Mouse (Mus musculus): ENCODE measurements at regions not wholly inside any gene's neighbourhood (a gene's known extent, or its start where the extent isn't known, plus 50 kb on each side); places are given as distances from the start of the nearest gene placed in this dataset.
A peak's percentile ranks its signal among the peaks of the same experiment; 100 is the strongest.

- no peak for DNase-seq (ENCODE audit: low spot score)
Observed at GRCm38 (mm10) chr3:121618561-121618960, 52.0 kb upstream of the 4930432M17Rik start.

- DNase-seq (ENCODE audit: low spot score) = no peak
Observed at GRCm38 (mm10) chr3:121618161-121618560, 52.4 kb upstream of the 4930432M17Rik start.

GRCm38 (mm10) chr3:121617351-121617750, 53.2 kb upstream of the 4930432M17Rik start:
- no peak for DNase-seq (ENCODE audit: low spot score)

DNA sequence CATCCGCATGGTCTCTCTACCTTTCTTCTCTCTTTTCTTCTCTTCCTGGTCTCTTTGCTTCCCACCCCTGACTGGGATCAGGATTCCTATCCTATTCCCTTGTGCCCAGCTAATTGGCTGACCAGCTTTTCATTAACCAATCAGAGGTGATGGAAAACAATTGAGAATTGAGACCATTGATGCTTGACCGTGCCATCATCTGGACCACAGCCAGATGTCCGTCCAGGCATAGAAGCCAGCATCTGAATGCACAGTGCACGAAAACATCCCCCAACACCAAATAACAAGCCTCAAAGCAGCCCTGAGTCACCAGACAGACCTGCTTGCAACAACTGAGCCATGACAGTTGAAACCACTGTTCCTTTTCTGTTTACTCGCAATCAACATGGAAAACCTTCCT, 54.5 kb upstream of the 4930432M17Rik start:
- no peak for DNase-seq (ENCODE audit: low spot score)

DNA sequence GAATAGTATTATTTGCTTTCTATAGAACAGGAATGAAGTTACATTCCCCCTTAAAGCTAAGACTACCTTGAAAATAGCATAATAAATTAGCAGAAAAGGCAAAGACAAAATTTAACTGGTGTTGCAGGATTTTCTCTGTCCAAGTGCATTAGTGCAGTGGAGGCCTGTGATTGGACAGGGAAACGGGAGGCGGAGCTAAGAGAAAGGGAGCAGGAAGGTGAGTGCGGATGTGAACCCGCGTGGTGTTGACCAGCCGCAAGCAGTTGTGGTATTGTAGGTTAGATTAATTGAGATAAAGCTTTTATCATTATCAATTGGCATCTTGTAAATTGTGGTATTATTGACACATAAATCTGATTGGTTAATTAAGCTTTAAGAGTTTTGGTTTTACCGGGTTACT, 55.8 kb upstream of the 4930432M17Rik start:
- DNase-seq (ENCODE audit: low spot score) = no peak

DNA sequence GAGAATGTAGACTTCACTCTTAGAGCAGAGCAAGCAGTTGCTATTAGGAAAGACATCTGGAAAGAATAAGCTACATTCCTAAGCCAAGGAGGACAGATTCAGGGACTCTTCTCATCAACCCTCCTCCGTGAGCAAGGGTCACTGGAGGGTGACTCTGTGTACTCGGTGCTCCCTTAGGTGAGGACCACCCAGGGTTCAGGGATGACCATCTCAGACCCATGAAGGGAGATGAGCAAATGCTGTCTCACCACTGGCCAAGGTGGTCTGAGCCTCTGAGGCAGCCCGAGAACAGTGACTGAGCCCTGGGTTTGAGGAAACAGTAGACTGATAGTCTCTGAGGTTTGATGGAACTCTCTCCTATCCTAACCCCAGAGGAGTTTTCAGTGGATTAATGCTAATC, 57.3 kb upstream of the 4930432M17Rik start:
- no peak for DNase-seq (ENCODE audit: low spot score)

DNA sequence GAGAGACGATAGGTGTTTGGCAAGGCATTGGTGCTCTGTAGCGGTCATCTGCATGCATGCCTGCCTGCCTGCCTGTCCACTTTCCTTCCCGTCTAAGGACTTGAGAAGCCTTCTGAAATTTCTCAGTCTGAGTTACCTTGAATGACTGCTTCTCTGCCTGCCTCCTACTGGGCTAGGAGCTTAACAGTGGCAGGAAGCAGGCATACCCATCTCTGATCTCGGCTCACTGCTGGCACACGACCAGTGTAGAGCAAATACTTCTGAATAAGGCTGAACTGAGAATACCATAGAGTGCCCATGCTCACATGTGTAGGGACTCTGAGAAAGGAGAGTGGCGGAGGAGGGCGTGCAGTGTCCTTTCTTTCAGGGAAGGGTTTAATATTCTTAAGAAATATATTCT, 60.7 kb upstream of the 4930432M17Rik start:
- DNase-seq (ENCODE audit: low spot score) = no peak

GRCm38 (mm10) chr3:121609090-121609489, 61.5 kb upstream of the 4930432M17Rik start:
- peak; percentile 22 for DNase-seq (ENCODE audit: low spot score)

DNA sequence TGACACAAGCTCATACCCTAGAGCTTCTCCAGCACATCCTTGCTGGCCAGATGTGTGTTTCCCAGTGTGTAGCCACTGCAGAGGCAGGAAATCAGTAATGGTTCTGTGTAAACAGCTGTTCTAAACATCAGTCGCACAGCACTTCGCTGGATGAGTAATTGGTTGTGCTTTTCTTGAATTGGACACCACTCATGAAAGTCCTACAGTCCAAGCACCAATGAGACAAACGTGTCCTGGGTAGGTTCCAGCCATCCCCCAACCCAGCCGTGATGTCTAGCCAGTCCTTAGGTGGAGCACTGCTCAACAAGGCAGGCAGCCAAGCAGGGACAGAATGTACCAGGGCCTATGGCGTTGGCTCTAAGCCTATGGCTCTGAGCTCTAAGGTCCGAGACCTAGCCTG, 65.8 kb upstream of the 4930432M17Rik start:
- peak; percentile 22 for DNase-seq (ENCODE audit: low spot score)

GRCm38 (mm10) chr3:121604081-121604480, 66.5 kb upstream of the 4930432M17Rik start:
- no peak for DNase-seq (ENCODE audit: low spot score)

GRCm38 (mm10) chr3:121602826-121603370, 67.7 kb upstream of the 4930432M17Rik start:
- no peak for DNase-seq (ENCODE audit: low spot score)

GRCm38 (mm10) chr3:121602082-121602561, 68.4 kb upstream of the 4930432M17Rik start:
- peak; percentile 58 for DNase-seq (ENCODE audit: low spot score)

- no peak for DNase-seq (ENCODE audit: low spot score)
Observed at GRCm38 (mm10) chr3:121600841-121601240, 68.6 kb upstream of the Slc44a3 start.

DNA sequence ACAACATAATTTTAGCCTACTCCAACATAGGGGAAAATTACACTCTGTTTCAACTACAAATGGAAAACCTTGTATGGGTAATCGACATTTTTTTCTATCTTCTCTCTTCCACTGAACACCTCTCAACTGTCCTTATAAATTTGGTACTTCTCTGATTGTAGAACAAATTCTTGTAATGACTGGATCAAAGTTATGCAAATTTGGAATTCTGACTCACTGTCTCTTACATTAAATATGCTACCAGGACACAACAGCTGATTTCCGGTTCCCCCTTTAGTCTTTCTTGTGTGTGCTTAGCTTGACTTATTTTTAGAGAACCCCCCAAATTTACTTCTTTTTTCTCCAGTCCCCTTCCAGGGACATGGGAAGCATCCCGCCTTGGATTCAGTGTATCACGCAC, 68.2 kb upstream of the Slc44a3 start:
- DNase-seq (ENCODE audit: low spot score) = no peak

- DNase-seq (ENCODE audit: low spot score) = no peak
Observed at GRCm38 (mm10) chr3:121597988-121598387, 65.8 kb upstream of the Slc44a3 start.

DNA sequence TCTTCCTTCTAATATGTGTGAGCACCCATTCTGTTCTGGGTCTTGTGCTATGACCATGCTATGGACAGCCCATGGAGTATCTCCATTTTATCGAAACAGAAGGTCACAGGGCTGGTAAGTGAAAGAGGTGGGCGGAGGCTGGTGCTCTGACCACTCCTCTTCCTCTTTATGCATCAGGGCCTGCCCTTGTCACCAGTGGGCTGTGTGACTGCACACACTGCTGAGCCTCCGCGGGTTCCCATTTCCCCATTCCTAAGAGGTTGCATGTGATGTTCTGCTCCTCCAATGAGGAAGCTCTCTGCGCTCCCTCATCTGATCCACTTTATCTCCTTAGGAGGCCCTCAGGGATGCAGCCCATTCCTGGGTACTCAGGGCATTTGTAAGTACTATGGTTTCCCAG, 65.0 kb upstream of the Slc44a3 start:
- no peak for DNase-seq (ENCODE audit: low spot score)

DNA sequence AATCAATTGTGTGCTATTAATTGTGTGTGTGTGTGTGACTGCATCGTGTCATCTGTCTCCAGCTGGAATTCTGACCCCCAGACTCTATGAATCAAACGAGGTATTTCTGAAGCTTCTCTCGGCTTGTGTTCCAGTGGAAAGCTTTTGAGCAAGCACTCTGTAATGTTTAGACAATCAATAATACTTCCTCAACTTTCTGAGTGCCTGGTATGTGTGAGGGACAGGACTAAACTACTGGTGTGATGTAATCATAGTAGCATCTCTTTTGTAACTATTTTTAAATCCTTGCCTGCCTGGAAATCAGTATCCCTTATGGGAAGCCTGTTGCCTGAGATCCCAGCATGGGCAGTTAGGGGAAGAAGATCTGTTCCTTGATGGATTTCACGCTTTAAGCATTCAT, 62.4 kb upstream of the Slc44a3 start:
- no peak for DNase-seq (ENCODE audit: low spot score)

GRCm38 (mm10) chr3:121593598-121594117, 61.5 kb upstream of the Slc44a3 start:
- no peak for DNase-seq (ENCODE audit: low spot score)

- DNase-seq (ENCODE audit: low spot score) = no peak
Observed at GRCm38 (mm10) chr3:121593143-121593542, 60.9 kb upstream of the Slc44a3 start.

DNA sequence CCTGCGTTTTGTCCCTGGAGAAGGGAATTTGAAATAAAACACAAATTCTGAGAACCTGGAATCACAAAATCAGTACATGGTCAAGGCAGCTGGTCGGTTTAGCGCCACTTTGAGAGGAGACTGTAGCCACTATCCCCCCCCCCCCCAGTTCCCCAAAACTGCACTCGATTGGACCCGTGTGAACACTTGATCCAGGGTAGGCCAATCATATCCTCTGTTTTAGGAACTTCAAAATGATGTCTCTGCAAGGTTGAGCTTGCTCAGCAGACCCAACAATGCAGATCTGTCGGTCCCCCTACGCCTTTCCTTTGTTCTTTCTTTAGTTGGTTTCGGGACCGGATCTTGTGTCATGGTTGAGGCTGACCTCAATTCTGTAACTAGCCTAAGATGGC, 57.3 kb upstream of the Slc44a3 start:
- no peak for DNase-seq (ENCODE audit: low spot score)

DNA sequence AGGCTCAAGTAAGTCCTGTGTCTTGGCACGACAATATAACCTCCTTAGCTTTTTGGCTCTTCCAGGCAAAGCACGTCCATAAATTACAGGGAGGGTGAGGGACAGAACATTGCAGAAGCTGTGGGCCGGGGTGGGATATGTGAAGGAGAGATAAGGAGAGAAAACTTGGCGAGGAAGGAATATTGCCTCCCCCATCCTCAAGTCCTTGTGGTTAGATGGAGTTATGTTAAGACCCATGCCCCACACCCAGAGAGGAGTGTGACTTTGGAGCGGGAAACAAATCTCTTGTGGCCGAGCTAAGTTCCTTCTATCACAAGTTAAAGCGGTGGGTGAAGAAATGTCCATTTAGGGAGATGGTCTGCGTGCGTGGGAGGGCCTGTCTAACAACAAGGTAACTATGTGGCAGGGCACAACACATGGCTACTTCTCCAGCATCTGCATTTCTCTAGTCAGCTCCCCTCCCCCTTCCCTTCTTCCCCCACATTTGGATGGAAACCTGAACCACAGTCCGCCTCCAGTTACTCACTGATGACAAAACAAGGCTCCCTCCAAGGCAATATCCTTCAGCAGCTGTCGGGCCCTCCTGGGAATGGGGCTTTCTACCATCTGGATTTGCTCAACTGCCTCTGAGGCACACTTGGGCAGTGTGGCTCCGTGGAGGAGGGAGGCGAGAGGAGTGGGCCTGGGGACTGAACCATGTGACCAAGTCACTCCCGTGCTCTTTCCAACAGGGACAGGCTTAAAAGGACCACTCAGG, 56.7 kb upstream of the Slc44a3 start:
- DNase-seq (ENCODE audit: low spot score) = peak; percentile 35

DNA sequence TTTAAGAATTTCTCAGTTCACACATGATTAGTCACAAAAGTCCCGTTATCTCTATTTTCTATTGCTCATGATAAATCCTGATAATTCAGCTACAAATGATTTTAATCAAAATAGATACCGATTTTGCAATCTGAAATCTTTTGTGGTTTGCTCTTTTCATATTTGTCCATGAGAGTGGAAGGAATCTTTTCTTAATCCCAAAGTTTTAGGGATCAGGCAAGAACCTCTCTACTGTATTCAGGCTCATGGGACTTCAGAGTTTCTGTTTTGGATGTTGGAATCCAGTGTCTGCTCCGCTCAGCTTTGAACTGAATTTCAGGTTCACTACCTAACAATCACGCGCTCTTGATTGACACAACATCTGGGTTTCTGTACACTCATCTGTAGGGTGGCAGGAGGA, 53.1 kb upstream of the Slc44a3 start:
- no peak for DNase-seq (ENCODE audit: low spot score)

DNA sequence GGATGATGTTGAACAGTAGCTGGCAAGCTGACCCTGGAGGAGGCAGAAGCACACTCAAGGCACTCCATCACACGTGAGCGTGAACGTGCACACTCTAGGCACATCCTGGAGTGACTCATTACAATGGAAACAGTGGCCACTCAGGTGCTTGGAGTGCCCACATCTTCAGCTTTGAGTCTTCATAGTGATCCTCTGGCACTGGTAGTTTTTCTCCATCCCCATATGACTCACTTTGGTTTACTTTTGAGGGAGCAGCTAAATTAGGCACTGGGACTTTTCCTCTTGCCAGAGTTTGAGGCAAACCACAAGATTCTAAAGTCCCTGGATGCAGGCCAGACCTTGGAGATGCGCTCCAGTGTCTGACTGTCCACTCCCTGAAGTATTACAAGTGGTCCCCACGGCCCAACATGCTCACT, 52.5 kb upstream of the Slc44a3 start:
- peak; percentile 71 for DNase-seq (ENCODE audit: low spot score)

GRCm38 (mm10) chr3:121584317-121584716, 52.1 kb upstream of the Slc44a3 start:
- DNase-seq (ENCODE audit: low spot score) = no peak

Measured in urinary bladder, postnatal 14 days (tissue).